Mouse (Mus musculus): ENCODE measurements around the gene Rnf152.

Gene Rnf152

DNA sequence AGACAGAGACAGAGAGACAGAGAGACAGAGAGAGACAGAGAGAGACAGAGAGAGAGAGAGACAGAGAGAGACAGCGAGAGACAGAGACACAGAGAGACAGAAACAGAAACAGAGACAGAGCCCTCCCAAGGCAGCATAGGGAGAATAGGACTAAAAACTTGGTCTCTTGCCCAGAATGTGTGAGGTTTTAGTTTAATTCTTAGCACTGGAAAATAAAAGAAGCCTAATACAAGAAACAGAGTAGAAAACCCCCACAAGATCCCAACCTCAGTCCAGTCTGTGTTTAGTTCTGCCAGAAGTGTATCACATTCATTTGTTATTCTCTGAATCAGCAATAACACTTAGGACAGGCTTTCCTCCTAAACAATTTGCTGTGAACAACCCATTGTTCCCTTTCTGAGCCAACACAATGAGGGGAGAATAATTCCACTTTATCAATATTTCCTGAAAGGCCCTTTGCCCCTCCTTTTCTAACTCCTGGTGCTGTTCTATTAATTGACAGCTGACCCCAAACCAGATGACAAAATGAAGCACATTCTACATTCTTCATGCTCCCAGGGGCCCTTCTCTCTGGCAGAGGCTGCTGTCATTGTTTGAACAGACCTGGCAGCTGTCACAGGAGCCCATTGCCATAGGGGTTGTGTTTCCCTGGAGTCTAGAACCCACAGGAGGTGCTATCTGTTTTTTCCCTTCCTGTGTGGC, 44.5 kb downstream of the Rnf152 start:
- DNase-seq (ENCODE audit: low spot score): no peak

- no peak for DNase-seq (ENCODE audit: low spot score)
Measured at GRCm38 (mm10) chr1:105302164-105302563, 54.3 kb downstream of the Rnf152 start.

DNA sequence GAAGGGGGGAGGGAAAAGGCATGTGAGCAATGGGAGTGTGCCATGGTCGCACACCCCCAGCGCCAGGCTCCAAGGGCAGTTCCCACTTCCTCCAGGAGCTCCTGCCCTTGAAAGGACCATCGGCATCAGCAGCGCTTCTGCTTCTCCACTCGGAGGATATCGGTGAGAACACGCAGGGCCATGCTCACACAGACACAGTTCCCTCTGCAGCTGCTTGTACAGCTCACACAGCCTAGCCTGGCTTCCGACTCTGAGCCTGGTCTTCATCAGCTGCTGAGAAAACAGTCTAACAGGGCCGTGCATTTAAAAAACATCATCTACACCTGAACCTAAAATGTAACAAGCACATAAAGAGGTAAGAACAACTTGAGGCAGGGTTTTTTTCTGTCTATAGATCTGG, 54.7 kb downstream of the Rnf152 start:
- DNase-seq (ENCODE audit: low spot score): no peak

- DNase-seq (ENCODE audit: low spot score): no peak
Measured at GRCm38 (mm10) chr1:105291859-105292258, 64.7 kb downstream of the Rnf152 start.

DNA sequence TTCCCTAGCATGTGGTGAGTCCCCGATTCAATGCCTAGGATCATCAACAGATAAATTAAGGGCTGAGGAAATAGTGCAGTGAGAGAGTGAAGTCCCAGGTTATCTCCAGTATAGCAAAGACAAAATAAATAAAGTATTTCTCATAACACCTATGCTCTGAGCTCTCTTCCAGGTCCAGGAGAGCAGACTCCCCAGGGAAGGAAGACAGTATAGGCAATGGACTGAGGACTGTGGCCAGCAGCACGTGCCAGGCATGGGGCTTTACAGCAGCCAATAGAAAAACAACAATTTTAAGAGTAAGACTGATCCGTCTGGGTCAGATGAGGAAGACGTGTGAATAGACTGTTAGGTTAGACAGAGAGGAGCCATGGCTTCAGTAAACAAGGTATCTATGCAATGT, 69.0 kb downstream of the Rnf152 start:
- no peak for DNase-seq (ENCODE audit: low spot score)

GRCm38 (mm10) chr1:105286906-105287305, 69.6 kb downstream of the Rnf152 start:
- DNase-seq (ENCODE audit: low spot score): no peak

GRCm38 (mm10) chr1:105285001-105285400, 71.5 kb downstream of the Rnf152 start:
- DNase-seq (ENCODE audit: low spot score): no peak

GRCm38 (mm10) chr1:105284116-105284515, 72.4 kb downstream of the Rnf152 start:
- DNase-seq (ENCODE audit: low spot score): no peak

DNA sequence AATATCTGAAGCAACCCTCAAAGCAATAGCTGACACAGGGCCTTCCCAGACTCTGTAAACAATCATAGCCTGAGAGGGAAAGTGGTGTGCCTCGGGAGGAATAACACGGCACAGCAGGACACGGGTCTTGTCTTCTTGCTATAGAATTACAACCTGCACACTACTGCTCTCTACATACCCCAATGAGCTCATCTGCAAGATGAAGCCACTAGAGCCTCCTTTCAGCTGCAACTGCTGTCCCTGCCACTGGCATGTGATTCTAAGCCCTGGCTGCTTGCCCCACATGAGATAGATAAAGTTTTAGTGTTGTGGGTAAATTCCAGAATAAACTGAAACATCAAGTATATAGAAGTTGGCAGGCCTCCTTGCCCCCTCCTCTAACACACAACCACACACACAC, 75.2 kb downstream of the Rnf152 start:
- DNase-seq (ENCODE audit: low spot score): no peak

DNA sequence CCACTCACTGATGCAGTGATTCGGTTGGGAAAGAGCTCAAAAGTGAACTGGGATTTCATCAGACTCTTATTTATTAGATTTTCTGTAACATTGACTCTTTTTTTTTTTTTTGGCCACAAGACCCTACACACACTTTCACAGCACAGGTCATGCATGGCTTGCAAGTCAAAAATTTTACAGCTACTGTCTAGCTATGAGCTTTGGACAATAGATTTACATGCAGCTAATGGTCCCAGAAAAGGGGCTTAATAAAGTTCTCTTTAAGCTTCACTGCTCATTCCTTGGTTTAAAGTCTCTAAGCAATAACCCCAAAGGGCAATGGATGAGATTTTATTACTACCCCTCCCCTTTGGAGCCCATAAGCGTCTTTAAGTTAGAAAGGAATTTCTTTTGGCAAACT, 76.3 kb downstream of the Rnf152 start:
- DNase-seq (ENCODE audit: low spot score): no peak

GRCm38 (mm10) chr1:105274500-105275194, 81.9 kb downstream of the Rnf152 start:
- DNase-seq (ENCODE audit: low spot score): no peak

DNA sequence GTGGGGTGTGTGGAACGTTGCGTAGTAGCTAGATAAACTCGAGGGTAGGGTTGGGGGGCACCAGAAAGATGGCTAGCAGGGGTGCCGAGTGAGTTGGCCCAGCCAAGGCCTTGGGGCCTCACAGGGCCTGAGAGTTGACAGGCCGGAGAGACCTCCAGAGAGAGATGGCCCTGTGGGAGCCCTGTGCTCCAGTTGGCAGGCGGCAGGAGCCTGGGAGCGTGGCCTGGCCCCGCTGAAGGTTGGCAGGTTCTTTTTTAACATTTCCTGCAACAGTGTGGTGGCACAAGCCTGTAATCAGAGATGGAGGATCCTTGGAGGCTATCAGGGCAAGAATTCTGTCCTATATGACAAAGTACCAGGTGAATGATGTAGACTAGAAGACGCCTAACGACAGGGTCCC, 85.4 kb downstream of the Rnf152 start:
- no peak for DNase-seq (ENCODE audit: low spot score)

GRCm38 (mm10) chr1:105263283-105264033, 93.1 kb downstream of the Rnf152 start:
- DNase-seq (ENCODE audit: low spot score): no peak

DNA sequence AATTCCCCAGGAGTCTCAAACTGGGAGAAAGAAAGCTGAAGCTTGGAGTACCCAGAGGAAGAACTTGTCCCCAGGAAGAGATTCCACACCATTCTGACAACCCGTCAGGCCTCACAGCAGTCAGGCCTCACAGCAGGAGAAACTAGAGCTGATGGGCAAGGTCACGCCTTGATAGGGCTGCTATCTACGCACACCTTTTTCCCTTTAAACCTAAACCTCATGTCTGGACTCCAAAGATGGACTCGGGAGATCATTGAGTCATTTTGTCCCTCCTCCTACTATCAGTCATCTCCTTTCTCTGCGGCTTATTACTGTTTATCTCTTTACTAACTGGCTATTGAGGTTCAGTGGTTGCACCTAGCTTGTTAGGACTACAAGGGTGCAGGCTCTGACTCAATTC, 96.3 kb downstream of the Rnf152 start:
- no peak for DNase-seq (ENCODE audit: low spot score)

DNA sequence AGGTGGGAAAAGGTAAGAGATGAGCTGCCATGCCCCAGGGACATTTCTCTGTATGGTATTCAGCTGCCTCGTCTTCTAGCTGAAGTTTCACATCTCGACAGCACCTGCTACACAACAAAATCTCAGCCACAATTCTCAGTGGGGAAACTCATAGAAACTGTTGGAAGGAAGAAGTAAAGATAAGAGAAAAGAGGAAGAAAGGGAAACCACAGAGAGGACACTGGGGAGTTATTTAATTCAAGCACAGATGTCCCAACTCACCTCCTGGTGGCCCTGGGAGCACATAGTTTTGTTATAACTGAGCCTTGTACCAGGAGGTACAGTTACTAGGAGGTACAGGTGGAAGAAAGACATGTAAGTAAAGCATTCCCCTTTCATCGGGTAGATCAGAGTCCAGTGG, 99.3 kb downstream of the Rnf152 start:
- no peak for DNase-seq (ENCODE audit: low spot score)

DNA sequence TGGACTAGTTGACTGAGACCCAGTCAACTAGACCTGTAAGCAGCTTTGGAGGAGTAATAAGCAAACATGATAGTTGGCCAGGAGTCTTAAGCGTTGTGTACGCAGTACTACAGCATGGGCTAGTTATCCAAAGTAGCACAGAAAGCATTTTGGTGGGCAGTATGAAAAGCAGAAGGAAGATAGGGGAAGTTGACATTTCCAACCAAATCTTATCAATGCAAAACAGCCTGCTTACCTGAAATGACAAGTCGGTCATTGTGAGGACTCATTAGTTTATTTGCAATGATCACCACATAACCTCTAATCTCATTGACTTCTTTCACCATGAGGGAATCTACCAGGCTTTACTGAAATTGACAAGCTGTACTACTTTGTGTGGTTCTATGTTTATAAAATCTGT, 107.3 kb downstream of the Rnf152 start:
- DNase-seq (ENCODE audit: low spot score): no peak

GRCm38 (mm10) chr1:105246651-105247050, 109.9 kb downstream of the Rnf152 start:
- no peak for DNase-seq (ENCODE audit: low spot score)

- DNase-seq (ENCODE audit: low spot score): no peak
Measured at GRCm38 (mm10) chr1:105246075-105246574, 110.4 kb downstream of the Rnf152 start.

- DNase-seq (ENCODE audit: low spot score): no peak
Measured at GRCm38 (mm10) chr1:105243359-105244142, 113.0 kb downstream of the Rnf152 start.

- DNase-seq (ENCODE audit: low spot score): no peak
Measured at GRCm38 (mm10) chr1:105240185-105240584, 116.3 kb downstream of the Rnf152 start.
